ENCODE assay signal across 27 mouse cellular contexts in genomic region chr6:114864421-114864820, GRCm38 (mm10).
DNase-seq lines count a peak whose midpoint lies in the region; ATAC-seq and TF ChIP-seq lines count a peak whose summit lies in the region.
"Had no signal": no experiment of that assay in that cellular context is flagged by ENCODE, and none has a peak within 500 bp of the region (broad histone marks: within the 10 kb centered on the region; RNA-seq: fewer than 3 reads in every experiment).

No protein-coding gene starts in this region.

- WGBS in embryonic facial prominence, embryonic 13.5 days: 90% methylated on average over 8 of the region's 8 CpGs
- 91% methylated on average over 8 of the region's 8 CpGs for WGBS in embryonic facial prominence, embryonic 10.5 days
- WGBS in liver, adult 2 months: 61% methylated on average over 8 of the region's 8 CpGs
- 84% methylated on average over 8 of the region's 8 CpGs for WGBS in liver, postnatal 0 days (ENCODE audit: insufficient replicate concordance)
- 89% methylated on average over 8 of the region's 8 CpGs for WGBS in forebrain, embryonic 13.5 days

- no peaks in the 10 kb centered on the region for H3K9me3 ChIP-seq in embryonic facial prominence, embryonic 13.5 days
- no peaks in the 10 kb centered on the region for H3K9me3 ChIP-seq in embryonic facial prominence, embryonic 10.5 days
- no peaks in the 10 kb centered on the region for H3K9me3 ChIP-seq in liver, postnatal 0 days (ENCODE audit: low read length)
- H3K9me3 ChIP-seq in forebrain, embryonic 13.5 days (replicated peaks): no peaks in the 10 kb centered on the region
- H3K9me3 ChIP-seq: forebrain, embryonic 10.5 days; heart, embryonic 12.5 days; heart, embryonic 15.5 days; hindbrain, embryonic 10.5 days; hindbrain, embryonic 13.5 days; intestine, embryonic 15.5 days had no signal

- H3K4me2 ChIP-seq in embryonic facial prominence, embryonic 13.5 days: no peak overlapping the region
- no peak overlapping the region for H3K4me2 ChIP-seq in liver, postnatal 0 days (ENCODE audit: low read depth, low read length)
- no peak overlapping the region for H3K4me2 ChIP-seq in forebrain, embryonic 13.5 days
- H3K4me2 ChIP-seq: heart, embryonic 12.5 days; heart, embryonic 15.5 days; hindbrain, embryonic 13.5 days; intestine, embryonic 15.5 days had no signal

- no peak overlapping the region for H3K4me3 ChIP-seq in embryonic facial prominence, embryonic 13.5 days
- H3K4me3 ChIP-seq in embryonic facial prominence, embryonic 10.5 days: no peak overlapping the region
- H3K4me3 ChIP-seq in layer of hippocampus, adult 2 months: no peak overlapping the region
- H3K4me3 ChIP-seq in liver, adult 2 months (ENCODE audit: insufficient read depth, low read depth, low read length): no peak overlapping the region
- H3K4me3 ChIP-seq in liver, postnatal 0 days (ENCODE audit: low read depth, low read length): no peak overlapping the region
- H3K4me3 ChIP-seq in brown adipose tissue, adult 24 weeks (ENCODE audit: insufficient read depth, low read depth, low read length): no peak overlapping the region
- H3K4me3 ChIP-seq in forebrain, embryonic 13.5 days: no peak overlapping the region
- H3K4me3 ChIP-seq: forebrain, embryonic 10.5 days; heart, embryonic 12.5 days; heart, embryonic 15.5 days; hindbrain, embryonic 10.5 days; hindbrain, embryonic 13.5 days; intestine, embryonic 15.5 days had no signal

- H3K27me3 ChIP-seq in embryonic facial prominence, embryonic 13.5 days: no peaks in the 10 kb centered on the region
- no peaks in the 10 kb centered on the region for H3K27me3 ChIP-seq in embryonic facial prominence, embryonic 10.5 days (replicated peaks; ENCODE audit: low read depth, poor library complexity, severe bottlenecking)
- no peaks in the 10 kb centered on the region for H3K27me3 ChIP-seq in liver, adult 2 months (ENCODE audit: control insufficient read depth, insufficient read depth, low read length)
- H3K27me3 ChIP-seq in liver, postnatal 0 days (ENCODE audit: insufficient read depth, low read length): no peaks in the 10 kb centered on the region
- no peaks in the 10 kb centered on the region for H3K27me3 ChIP-seq in forebrain, embryonic 13.5 days
- H3K27me3 ChIP-seq: heart, embryonic 12.5 days; heart, embryonic 15.5 days; hindbrain, embryonic 13.5 days; intestine, embryonic 15.5 days had no signal

- TF ChIP-seq EP300 in liver, postnatal 0 days (IDR thresholded peaks at IDR 0.05; ENCODE audit: low read depth): no peak

- peaks cover 47% of the 10 kb centered on the region for H3K36me3 ChIP-seq in embryonic facial prominence, embryonic 13.5 days
- H3K36me3 ChIP-seq in embryonic facial prominence, embryonic 10.5 days (replicated peaks): peaks cover 69% of the 10 kb centered on the region
- peaks cover 13% of the 10 kb centered on the region; the same call in 1 of the 2 replicates for H3K36me3 ChIP-seq in liver, adult 2 months (ENCODE audit: control insufficient read depth, insufficient read depth, low read length)
- peaks cover 32% of the 10 kb centered on the region for H3K36me3 ChIP-seq in liver, postnatal 0 days (replicated peaks; ENCODE audit: insufficient read depth, low read length)
- peaks cover 51% of the 10 kb centered on the region for H3K36me3 ChIP-seq in forebrain, embryonic 13.5 days (ENCODE audit: poor library complexity, severe bottlenecking)

- no peak overlapping the region for H3K9ac ChIP-seq in embryonic facial prominence, embryonic 13.5 days
- no peak overlapping the region for H3K9ac ChIP-seq in liver, adult 2 months (ENCODE audit: low read depth, low read length)
- no peak overlapping the region for H3K9ac ChIP-seq in liver, postnatal 0 days (replicated peaks)
- no peak overlapping the region for H3K9ac ChIP-seq in forebrain, embryonic 13.5 days
- H3K9ac ChIP-seq: forebrain, postnatal 0 days; heart, embryonic 12.5 days; heart, embryonic 15.5 days; hindbrain, embryonic 13.5 days; intestine, embryonic 15.5 days had no signal

- no peak for DNase-seq in embryonic facial prominence, embryonic 10.5 days (ENCODE audit: low spot score)
- DNase-seq in layer of hippocampus, adult 2 months (ENCODE audit: low spot score in 2 of 2): no peak
- DNase-seq in layer of hippocampus, postnatal 14 days (ENCODE audit: low spot score in 2 of 2): no peak
- DNase-seq in liver, adult 2 months (ENCODE audit: extremely low read depth, low read depth, low spot score): no peak
- DNase-seq in liver, postnatal 0 days: no peak
- DNase-seq: adrenal gland, adult 2 months; adrenal gland, postnatal 36 days; B cell, adult 2 months; cerebellum, adult 11 months; cerebellum, adult 2 months; cerebellum, adult 9-11 months; cerebellum, postnatal 25 days; forebrain, postnatal 0 days; gastrocnemius, postnatal 36 days; heart, postnatal 10 days; heart, postnatal 36 days had no signal

- ATAC-seq in embryonic facial prominence, embryonic 13.5 days (ENCODE audit: insufficient number of reproducible peaks, insufficient read depth, low FRiP score, low TSS enrichment, low read depth): no peak
- no peak for ATAC-seq in liver, postnatal 0 days
- ATAC-seq in forebrain, embryonic 13.5 days: no peak
- ATAC-seq: forebrain, embryonic 14.5 days; forebrain, postnatal 0 days; hindbrain, embryonic 16.5 days; intestine, embryonic 15.5 days had no signal

- no peak for TF ChIP-seq POLR2A in liver, adult 2 months (IDR thresholded peaks at IDR 0.05; ENCODE audit: extremely low read depth, insufficient read depth, low read length)

- H3K27ac ChIP-seq in embryonic facial prominence, embryonic 13.5 days: peak overlapping the region; percentile 7; the same call in 1 of the 2 replicates
- no peak overlapping the region for H3K27ac ChIP-seq in embryonic facial prominence, embryonic 10.5 days (replicated peaks)
- H3K27ac ChIP-seq in layer of hippocampus, adult 2 months: peak overlapping the region; percentile 83
- peak overlapping the region; percentile 51 for H3K27ac ChIP-seq in liver, adult 2 months (replicated peaks; ENCODE audit: insufficient read depth, low read depth, low read length)
- no peak overlapping the region for H3K27ac ChIP-seq in liver, postnatal 0 days (ENCODE audit: low read depth)
- peak overlapping the region; percentile 31; the same call in 1 of the 2 replicates for H3K27ac ChIP-seq in brown adipose tissue, adult 24 weeks (replicated peaks; ENCODE audit: low read depth, low read length)
- no peak overlapping the region; the same call in 1 of the 2 replicates for H3K27ac ChIP-seq in forebrain, embryonic 13.5 days
- H3K27ac ChIP-seq: forebrain, embryonic 10.5 days; heart, embryonic 15.5 days; hindbrain, embryonic 10.5 days; hindbrain, embryonic 13.5 days; intestine, embryonic 15.5 days had no signal

- H3K79me2 ChIP-seq in liver, adult 2 months (ENCODE audit: control insufficient read depth, insufficient read depth, low read length): peaks cover 24% of the 10 kb centered on the region

- no peak for TF ChIP-seq CTCF in layer of hippocampus, adult 2 months (conservative IDR thresholded peaks at IDR 0.05)
- no peak for TF ChIP-seq CTCF in liver, adult 2 months (IDR thresholded peaks at IDR 0.05; ENCODE audit: low read depth, low read length)
- no peak for TF ChIP-seq CTCF in liver, postnatal 0 days (IDR thresholded peaks at IDR 0.05; ENCODE audit: low read depth)

- peaks cover 31% of the 10 kb centered on the region for H3K4me1 ChIP-seq in embryonic facial prominence, embryonic 13.5 days
- H3K4me1 ChIP-seq in embryonic facial prominence, embryonic 10.5 days: peaks cover 27% of the 10 kb centered on the region
- H3K4me1 ChIP-seq in liver, adult 2 months (ENCODE audit: control insufficient read depth, insufficient read depth, low read length): peaks cover 24% of the 10 kb centered on the region
- H3K4me1 ChIP-seq in liver, postnatal 0 days (ENCODE audit: insufficient read depth): peaks cover under 1% of the 10 kb centered on the region
- peaks cover 46% of the 10 kb centered on the region for H3K4me1 ChIP-seq in brown adipose tissue, adult 24 weeks (ENCODE audit: control insufficient read depth, insufficient read depth, insufficient read length, low read length)
- H3K4me1 ChIP-seq in forebrain, embryonic 13.5 days: peaks cover 12% of the 10 kb centered on the region

Comparison
In these comparisons a context has a peak if more than half of its experiments do, and no peak if none do; other contexts are left out.
1. H3K27ac ChIP-seq: peak in embryonic facial prominence, embryonic 13.5 days (single experiment), layer of hippocampus, adult 2 months (single experiment), liver, adult 2 months (single experiment) and brown adipose tissue, adult 24 weeks (single experiment); none in embryonic facial prominence, embryonic 10.5 days (single experiment), liver, postnatal 0 days (single experiment) and forebrain, embryonic 13.5 days (single experiment).